Mouse (Mus musculus) lung, adult 2 months (tissue): ENCODE results near the gene Klhl10.

ENCODE experiments used
- CTCF ChIP-seq: fragments of 200-500 bp; IDR thresholded peaks from 2 replicates; pipeline ENCODE4 v1.5.1; 2011; ENCODE audit warnings: mild to moderate bottlenecking, low read length, control low read depth; ENCODE audit not compliant: insufficient read depth
- POLR2A ChIP-seq: fragments of 200-500 bp; IDR thresholded peaks from 2 replicates; pipeline ENCODE4 v1.6.1; 2011; ENCODE audit warnings: low read depth, mild to moderate bottlenecking, control low read depth, low read length, borderline replicate concordance; ENCODE audit errors: extremely low read depth

DNA sequence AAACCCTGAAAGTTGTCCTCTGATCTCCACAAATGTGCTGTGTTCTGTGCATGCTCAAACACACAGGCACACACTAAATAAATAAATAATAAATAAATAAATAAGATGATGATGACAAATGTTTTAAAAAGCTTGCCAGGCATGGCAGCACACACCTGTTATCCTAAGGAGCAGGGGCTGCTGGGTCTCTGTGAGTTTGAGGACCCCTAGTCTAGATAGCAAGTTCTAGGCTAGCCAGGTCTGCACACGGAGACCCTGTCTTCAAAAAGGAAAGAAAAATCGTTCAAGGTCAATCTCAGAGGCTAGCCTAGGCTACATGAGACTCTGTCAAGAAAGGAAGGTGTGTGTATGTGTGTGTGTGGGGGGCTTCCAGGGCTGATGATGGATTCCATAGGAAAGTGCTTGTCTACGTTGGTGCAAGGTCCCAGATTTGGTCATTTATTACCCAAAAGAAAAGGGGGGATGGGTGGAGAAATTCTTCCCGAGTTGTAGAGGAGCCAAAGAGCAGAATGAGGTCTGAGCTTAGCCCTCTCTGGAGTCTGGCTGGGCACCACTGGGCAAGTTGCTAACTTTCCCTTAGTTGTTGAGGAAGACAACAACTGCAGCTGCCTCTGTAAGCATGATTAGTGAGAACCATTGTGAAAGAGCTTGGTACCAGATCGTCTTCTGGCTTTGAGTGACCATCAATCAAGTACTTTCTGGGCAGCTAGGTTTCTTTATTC, 47.2 kb upstream of the Klhl10 start:
- TF ChIP-seq CTCF (no peak), POLR2A (no peak)
